Mouse (Mus musculus): ENCODE data around the gene Eml4. TPM values are rescaled to one million over a fixed set of nuclear protein-coding genes. Genes with fewer than 3 reads are reported as not detected.

The Eml4 gene
- total and polyA plus RNA-seq, 3 experiments = 38.2 to 75.6 (median 60.1) TPM

- H3K27me3 ChIP-seq (replicated peaks) = no peaks in the 10 kb centered on the region
- dilution Hi-C loops (cut with MboI; ENCODE audit: extremely low pct_ligation_motif_present, extremely low pct_unique_long_range_greater_than_20kb, low sequenced_read_pairs) = no loop called here
- H3K27ac ChIP-seq (ENCODE audit: insufficient read depth, low read depth) = no peak overlapping the region
- TF ChIP-seq CTCF (conservative IDR thresholded peaks at IDR 0.05 in 1 of 2, IDR thresholded peaks at IDR 0.05 in 1 of 2; ENCODE audit: low read depth in 2 of 2, low read length in 2 of 2) = no peak
- no peak for TF ChIP-seq EP300 (IDR thresholded peaks at IDR 0.05; ENCODE audit: low read length)
- TF ChIP-seq HCFC1 (IDR thresholded peaks at IDR 0.05; ENCODE audit: low read depth, low read length) = no peak
- TF ChIP-seq POLR2AphosphoS2 (IDR thresholded peaks at IDR 0.05; ENCODE audit: low read depth, low read length) = no peak
- no peak for TF ChIP-seq RAD21 (IDR thresholded peaks at IDR 0.05; ENCODE audit: low read depth, low read length)
- no peak for TF ChIP-seq USF2 (conservative IDR thresholded peaks at IDR 0.05; ENCODE audit: low read depth, low read length)
- TF ChIP-seq MAX (IDR thresholded peaks at IDR 0.05; ENCODE audit: low read length) = no peak
- TF ChIP-seq MAFK (IDR thresholded peaks at IDR 0.05; ENCODE audit: insufficient replicate concordance, low read length) = no peak
- peaks cover 3 to 29% of the 10 kb centered on the region in 2 experiments; a peak in 3 of 4 replicates for H3K4me1 ChIP-seq (ENCODE audit: control insufficient read depth in 1 of 2, insufficient read depth in 2 of 2)
- H3K9me3 ChIP-seq (replicated peaks; ENCODE audit: low read length) = no peaks in the 10 kb centered on the region
- peaks cover 14% of the 10 kb centered on the region for H3K79me2 ChIP-seq (replicated peaks; ENCODE audit: control insufficient read depth, extremely low read depth, insufficient read depth, poor library complexity, severe bottlenecking)
- no peak overlapping the region for H3K9ac ChIP-seq (ENCODE audit: insufficient read depth, low read depth)
- in situ Hi-C loops (cut with MboI; ENCODE audit: low pct_ligation_motif_present, low pct_unique_long_range_greater_than_20kb, low sequenced_read_pairs) = loop anchor here (10.0 kb wide), 1 partner anchor 105 kb away; no protein-coding TSS in a partner anchor
- peaks cover 0 to 17% of the 10 kb centered on the region in 2 experiments for H3K36me3 ChIP-seq (replicated peaks in 1 of 2; ENCODE audit: control insufficient read depth in 1 of 2, insufficient read depth in 1 of 2, low read length in 1 of 2)
- no peak overlapping the region for H3K4me3 ChIP-seq (replicated peaks in 1 of 3; ENCODE audit: low read depth in 2 of 3, low read length in 2 of 3, poor library complexity in 1 of 3)
- no peak for DNase-seq (ENCODE audit: extremely low read depth)
- H3K4me2 ChIP-seq (ENCODE audit: insufficient read depth, low read depth, poor library complexity, severe bottlenecking) = no peak overlapping the region
These were observed 28.6 kb downstream of the Eml4 start for GRCm38 (mm10) chr17:83379366-83379765.

- no peak for DNase-seq (ENCODE audit: extremely low read depth)
- Histone ChIP-seq H3K36me3 (replicated peaks in 1 of 2; ENCODE audit: control insufficient read depth in 1 of 2, insufficient read depth in 1 of 2, low read length in 1 of 2) (peaks cover 0 to 19% of the 10 kb centered on the region in 2 experiments), H3K9ac (ENCODE audit: insufficient read depth, low read depth) (no peak overlapping the region), H3K4me2 (ENCODE audit: insufficient read depth, low read depth, poor library complexity, severe bottlenecking) (no peak overlapping the region), H3K4me1 (ENCODE audit: control insufficient read depth in 1 of 2, insufficient read depth in 2 of 2) (peaks cover 3 to 29% of the 10 kb centered on the region in 2 experiments; a peak in 3 of 4 replicates), H3K9me3 (replicated peaks; ENCODE audit: low read length) (no peaks in the 10 kb centered on the region), H3K79me2 (replicated peaks; ENCODE audit: control insufficient read depth, extremely low read depth, insufficient read depth, poor library complexity, severe bottlenecking) (peaks cover 14% of the 10 kb centered on the region), H3K27me3 (replicated peaks) (no peaks in the 10 kb centered on the region), H3K27ac (ENCODE audit: insufficient read depth, low read depth) (no peak overlapping the region), H3K4me3 (replicated peaks in 1 of 3; ENCODE audit: low read depth in 2 of 3, low read length in 2 of 3, poor library complexity in 1 of 3) (no peak overlapping the region)
- in situ Hi-C loops (cut with MboI; ENCODE audit: low pct_ligation_motif_present, low pct_unique_long_range_greater_than_20kb, low sequenced_read_pairs) = loop anchor here (10.0 kb wide), 1 partner anchor 105 kb away; no protein-coding TSS in a partner anchor
- dilution Hi-C loops (cut with MboI; ENCODE audit: extremely low pct_ligation_motif_present, extremely low pct_unique_long_range_greater_than_20kb, low sequenced_read_pairs) = no loop called here
- TF ChIP-seq PAX5 (IDR thresholded peaks at IDR 0.05; ENCODE audit: low read length) (no peak), KAT2A (IDR thresholded peaks at IDR 0.05; ENCODE audit: insufficient replicate concordance, low read length) (no peak), IRF4 (IDR thresholded peaks at IDR 0.05; ENCODE audit: low read depth, low read length) (no peak), SIN3A (IDR thresholded peaks at IDR 0.05; ENCODE audit: low read length) (no peak), ETS1 (conservative IDR thresholded peaks at IDR 0.05; ENCODE audit: low read depth, low read length) (no peak), TCF12 (IDR thresholded peaks at IDR 0.05; ENCODE audit: low read depth, low read length) (no peak)
These were observed 29.1 kb downstream of the Eml4 start for GRCm38 (mm10) chr17:83379791-83380190.

GRCm38 (mm10) chr17:83382752-83383151 is 32.0 kb downstream of the Eml4 start:
- Histone ChIP-seq H3K27me3 (replicated peaks) (no peaks in the 10 kb centered on the region), H3K36me3 (replicated peaks in 1 of 2; ENCODE audit: control insufficient read depth in 1 of 2, insufficient read depth in 1 of 2, low read length in 1 of 2) (peaks cover 2 to 40% of the 10 kb centered on the region in 2 experiments), H3K79me2 (replicated peaks; ENCODE audit: control insufficient read depth, extremely low read depth, insufficient read depth, poor library complexity, severe bottlenecking) (peaks cover 22% of the 10 kb centered on the region), H3K9me3 (replicated peaks; ENCODE audit: low read length) (no peaks in the 10 kb centered on the region), H3K9ac (ENCODE audit: insufficient read depth, low read depth) (no peak overlapping the region), H3K27ac (ENCODE audit: insufficient read depth, low read depth) (no peak overlapping the region), H3K4me3 (replicated peaks in 1 of 3; ENCODE audit: low read depth in 2 of 3, low read length in 2 of 3, poor library complexity in 1 of 3) (no peak overlapping the region), H3K4me1 (ENCODE audit: control insufficient read depth in 1 of 2, insufficient read depth in 2 of 2) (peaks cover 3 to 23% of the 10 kb centered on the region in 2 experiments; a peak in 3 of 4 replicates), H3K4me2 (ENCODE audit: insufficient read depth, low read depth, poor library complexity, severe bottlenecking) (no peak overlapping the region)
- dilution Hi-C loops (cut with MboI; ENCODE audit: extremely low pct_ligation_motif_present, extremely low pct_unique_long_range_greater_than_20kb, low sequenced_read_pairs) (no loop called here), in situ Hi-C loops (cut with MboI; ENCODE audit: low pct_ligation_motif_present, low pct_unique_long_range_greater_than_20kb, low sequenced_read_pairs) (no loop called here)
- TF ChIP-seq RCOR1 (conservative IDR thresholded peaks at IDR 0.05; ENCODE audit: low read depth, low read length) = no peak
- TF ChIP-seq JUN (IDR thresholded peaks at IDR 0.05; ENCODE audit: insufficient read depth, low read depth, low read length) = no peak
- TF ChIP-seq TCF12 (IDR thresholded peaks at IDR 0.05; ENCODE audit: low read depth, low read length) = no peak
- no peak for TF ChIP-seq E2F4 (IDR thresholded peaks at IDR 0.05; ENCODE audit: insufficient replicate concordance, low read depth, low read length)
- TF ChIP-seq PAX5 (IDR thresholded peaks at IDR 0.05; ENCODE audit: low read length) = no peak
- TF ChIP-seq SIN3A (IDR thresholded peaks at IDR 0.05; ENCODE audit: low read length) = no peak
- TF ChIP-seq ELF1 (IDR thresholded peaks at IDR 0.05; ENCODE audit: low read depth, low read length) = no peak
- TF ChIP-seq USF1 (IDR thresholded peaks at IDR 0.05; ENCODE audit: low read depth, low read length) = no peak
- TF ChIP-seq ETS1 (conservative IDR thresholded peaks at IDR 0.05; ENCODE audit: low read depth, low read length) = no peak
- no peak for TF ChIP-seq MEF2A (IDR thresholded peaks at IDR 0.05; ENCODE audit: borderline replicate concordance, low read depth, low read length)
- TF ChIP-seq MAFK (IDR thresholded peaks at IDR 0.05; ENCODE audit: insufficient replicate concordance, low read length) = no peak
- no peak for TF ChIP-seq NRF1 (IDR thresholded peaks at IDR 0.05; ENCODE audit: low read depth, low read length)
- no peak for TF ChIP-seq HCFC1 (IDR thresholded peaks at IDR 0.05; ENCODE audit: low read depth, low read length)
- no peak for TF ChIP-seq ZNF384 (IDR thresholded peaks at IDR 0.05; ENCODE audit: low read depth, low read length)
- no peak for TF ChIP-seq KAT2A (IDR thresholded peaks at IDR 0.05; ENCODE audit: insufficient replicate concordance, low read length)
- DNase-seq (ENCODE audit: extremely low read depth) = no peak
